Comparison of ENCODE assay signal across 9 mouse cellular contexts in genomic region chr2:102077554-102077953, GRCm38 (mm10).
DNase-seq lines count a peak whose midpoint lies in the region; ATAC-seq and TF ChIP-seq lines count a peak whose summit lies in the region.
"Had no signal": no experiment of that assay in that cellular context is flagged by ENCODE, and none has a peak within 500 bp of the region (broad histone marks: within the 10 kb centered on the region; RNA-seq: fewer than 3 reads in every experiment).

No protein-coding gene starts in this region.

- TF ChIP-seq CTCF in Patski (IDR thresholded peaks at IDR 0.05): peak; percentile 81
- TF ChIP-seq CTCF in spleen, adult 2 months (IDR thresholded peaks at IDR 0.05; ENCODE audit: extremely low read depth, insufficient read depth, insufficient read length, insufficient replicate concordance): peak; percentile 47; the same call in 1 of the 2 replicates

- in situ Hi-C loops in Patski (cut with MboI; ENCODE audit: low pct_unique_long_range_greater_than_20kb): loop anchor here (10.0 to 25.0 kb wide), 2 partner anchors 173 to 365 kb away; no protein-coding TSS in a partner anchor

- no peak overlapping the region for H3K9ac ChIP-seq in heart, embryonic 12.5 days
- H3K9ac ChIP-seq: limb, embryonic 15.5 days had no signal

- H3K4me3 ChIP-seq in heart, embryonic 12.5 days: no peak overlapping the region
- no peak overlapping the region for H3K4me3 ChIP-seq in spleen, adult 2 months (ENCODE audit: extremely low read depth, insufficient read depth, insufficient read length)
- H3K4me3 ChIP-seq: limb, embryonic 15.5 days had no signal

- H3K9me3 ChIP-seq in heart, embryonic 12.5 days (replicated peaks): 0 out of 2 replicates have a peak, but pooled peaks cover 4% of the 10 kb centered on the region
- H3K9me3 ChIP-seq: limb, embryonic 15.5 days had no signal

- no peak overlapping the region for H3K4me2 ChIP-seq in heart, embryonic 12.5 days
- H3K4me2 ChIP-seq: limb, embryonic 15.5 days had no signal

- CTCF ChIA-PET in Patski (lab: Charles Lee): interaction anchor here (0.9 to 1.4 kb wide), 6 partner anchors 8 to 475 kb away, joined by 3 to 6 read pairs (median 3); no protein-coding TSS in a partner anchor

- DNase-seq in heart, adult 18-20 months: peak; percentile 53 to 82
- no peak for DNase-seq in Patski (ENCODE audit: low read depth, low spot score)
- DNase-seq in cerebellum, adult 9-10 months: peak; percentile 93
- peak; percentile 64 to 79 for DNase-seq in frontal cortex, postnatal 25 days (ENCODE audit: low spot score in 2 of 2)
- DNase-seq in layer of hippocampus, adult 11-12 months (ENCODE audit: low spot score): peak; percentile 83
- DNase-seq in lung, postnatal 25 days (ENCODE audit: low spot score): peak; percentile 77
- peak in 1 of 2 experiments; percentile 57 for DNase-seq in spleen, adult 2 months (ENCODE audit: low read depth in 1 of 2, low spot score in 2 of 2)

- no peak for TF ChIP-seq POLR2A in spleen, adult 2 months (IDR thresholded peaks at IDR 0.05; ENCODE audit: low read depth, low read length)

- peaks cover 3% of the 10 kb centered on the region; the same call in 1 of the 2 replicates for H3K4me1 ChIP-seq in heart, embryonic 12.5 days (replicated peaks)
- no peaks in the 10 kb centered on the region for H3K4me1 ChIP-seq in spleen, adult 2 months (ENCODE audit: control insufficient read depth, insufficient read depth, insufficient read length)
- H3K4me1 ChIP-seq: limb, embryonic 15.5 days had no signal

- POLR2A ChIA-PET in Patski (lab: Charles Lee): no interaction called here

- H3K27ac ChIP-seq in heart, embryonic 12.5 days (ENCODE audit: poor library complexity, severe bottlenecking): no peak overlapping the region
- no peak overlapping the region for H3K27ac ChIP-seq in spleen, adult 2 months (ENCODE audit: insufficient read depth, low read length)
- H3K27ac ChIP-seq: limb, embryonic 15.5 days had no signal

- WGBS in heart, embryonic 12.5 days: 48% methylated on average over 4 of the region's 4 CpGs
- WGBS in spleen, adult 2 months: 57% methylated on average over 4 of the region's 4 CpGs

- no peaks in the 10 kb centered on the region for H3K27me3 ChIP-seq in heart, embryonic 12.5 days (replicated peaks)
- no peaks in the 10 kb centered on the region for H3K27me3 ChIP-seq in Patski
- H3K27me3 ChIP-seq in spleen, adult 2 months (ENCODE audit: control insufficient read depth, insufficient read depth, low read length): no peaks in the 10 kb centered on the region
- H3K27me3 ChIP-seq: limb, embryonic 15.5 days had no signal

- H3K36me3 ChIP-seq in heart, embryonic 12.5 days: peaks cover 6% of the 10 kb centered on the region; the same call in 1 of the 2 replicates
- H3K36me3 ChIP-seq in spleen, adult 2 months (ENCODE audit: control insufficient read depth, insufficient read depth, low read length): no peaks in the 10 kb centered on the region

- ATAC-seq in heart, embryonic 12.5 days (ENCODE audit: insufficient number of reproducible peaks, low FRiP score): no peak
- no peak for ATAC-seq in Patski
